Mouse (Mus musculus) hindbrain, embryonic 15.5 days (tissue): ENCODE measurements around the gene Fbxo2. TPM values are rescaled to one million over a fixed set of nuclear protein-coding genes. Genes with fewer than 3 reads are reported as not detected.
"Not testable (repeated sequence)": the region's sequence is repeated elsewhere in the genome, so short reads cannot be mapped to it uniquely, and the experiment has no call there.

Experiments used
- ATAC-seq: fragments of 200-750 bp; cut with Nextera tagmentation; 2 replicates; pipeline ENCODE4 v1.8.0; 2017; ENCODE audit warnings: low read depth, moderate number of reproducible peaks, moderate TSS enrichment; ENCODE audit not compliant: low FRiP score
- H3K27ac ChIP-seq: fragments of 300-500 bp; sonication (generic); replicated peaks from 2 replicates; pipeline ENCODE4 v1.5.1; 2015; ENCODE audit warnings: mild to moderate bottlenecking, inconsistent platforms
- H3K27me3 ChIP-seq: fragments of 300-500 bp; sonication (generic); 2 replicates; pipeline ENCODE4 v1.6.1; 2015; ENCODE audit warnings: control low read depth, inconsistent platforms
- H3K36me3 ChIP-seq: fragments of 300-500 bp; sonication (generic); 2 replicates; pipeline ENCODE4 v1.6.1; 2015; ENCODE audit warnings: control low read depth, inconsistent platforms
- H3K4me1 ChIP-seq: fragments of 300-500 bp; sonication (generic); replicated peaks from 2 replicates; pipeline ENCODE4 v1.6.1; 2015; ENCODE audit warnings: control low read depth, inconsistent platforms
- H3K4me2 ChIP-seq: fragments of 300-500 bp; sonication (generic); 2 replicates; pipeline ENCODE4 v1.6.1; 2015; ENCODE audit warnings: moderate library complexity, mild to moderate bottlenecking, inconsistent platforms
- H3K4me3 ChIP-seq: fragments of 300-500 bp; sonication (generic); 2 replicates; pipeline ENCODE4 v1.5.1; 2015; ENCODE audit warnings: mild to moderate bottlenecking, inconsistent platforms
- H3K9ac ChIP-seq: fragments of 300-500 bp; sonication (generic); 2 replicates; pipeline ENCODE4 v1.6.1; 2015; ENCODE audit warnings: inconsistent platforms
- H3K9me3 ChIP-seq: fragments of 300-500 bp; sonication (generic); 2 replicates; pipeline ENCODE4 v1.6.1; 2016; ENCODE audit warnings: control low read depth, inconsistent platforms
- WGBS: fragments of 180-500 bp; shearing (Covaris S2); methylation state at CpG from one replicate; pipeline ENCODE4 v1.1.7; 2015; 5-methylcytosine and 5-hydroxymethylcytosine counted together
- polyA plus RNA-seq: library from polyadenylated mRNA; unstranded; fragments of >200 nt; fragmentation: Nextera tagmentation; extraction: Ambion mirVana; gene quantifications from 2 replicates; pipeline ENCODE4 v1.2.1, GENCODE M21; 2015

Fbxo2 gene
- polyA plus RNA-seq, 1 experiment from 2014 or later: 23.4 TPM

DNA sequence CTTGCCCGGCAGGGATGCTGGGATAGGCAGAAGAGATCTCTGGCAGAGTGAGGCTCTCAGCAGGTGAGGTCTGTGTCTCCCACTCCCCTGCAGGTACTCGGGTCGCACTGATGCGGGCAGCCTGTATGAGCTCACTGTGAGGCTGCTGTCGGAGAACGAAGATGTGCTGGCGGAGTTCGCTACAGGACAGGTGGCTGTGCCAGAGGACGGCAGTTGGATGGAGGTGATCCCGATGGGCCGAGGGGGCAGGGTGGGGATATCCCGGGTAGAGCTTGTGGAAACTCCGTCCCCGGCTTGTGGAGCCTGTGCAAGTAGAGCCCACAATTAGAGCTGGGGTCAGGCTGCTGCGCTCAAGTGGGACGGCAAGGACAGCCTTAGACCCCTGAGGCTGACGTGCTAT is 5.1 kb downstream of the Fbxo2 start:
- ATAC-seq: no peak
- Histone ChIP-seq H3K36me3 (no peaks in the 10 kb centered on the region), H3K27me3 (peaks cover 57% of the 10 kb centered on the region), H3K4me1 (peaks cover 49% of the 10 kb centered on the region), H3K4me2 (peak overlapping the region; percentile 43; the same call in 1 of the 2 replicates), H3K9ac (no peak overlapping the region), H3K27ac (peak overlapping the region; percentile 81; the same call in 1 of the 2 replicates), H3K4me3 (no peak overlapping the region), H3K9me3 (no peaks in the 10 kb centered on the region)
- WGBS: 9% methylated on average over 17 of the region's 17 CpGs

DNA sequence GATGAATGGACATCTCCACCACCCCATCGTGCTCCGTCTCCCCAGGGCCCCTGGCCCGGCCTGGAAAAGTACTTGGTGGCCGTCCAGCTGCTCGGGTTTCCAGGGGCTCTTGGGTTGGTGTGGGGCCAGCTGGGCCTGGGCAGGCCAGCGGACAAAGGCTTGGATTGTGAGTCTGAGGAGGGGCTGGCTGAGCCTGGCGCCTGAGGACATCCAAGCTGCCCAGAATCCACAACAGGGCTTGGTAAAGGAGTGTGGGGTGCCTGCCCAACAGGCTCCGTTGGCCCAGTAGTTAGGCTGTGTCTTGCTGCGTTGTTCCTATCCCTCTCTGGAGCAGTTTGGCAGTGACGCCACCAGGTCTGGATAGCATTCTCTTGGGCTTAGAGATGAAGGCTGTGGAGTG is 6.0 kb downstream of the Fbxo2 start:
- Histone ChIP-seq H3K4me3 (peak overlapping the region; percentile 4; the same call in 1 of the 2 replicates), H3K36me3 (no peaks in the 10 kb centered on the region), H3K27ac (peak overlapping the region; percentile 81), H3K9me3 (no peaks in the 10 kb centered on the region), H3K9ac (no peak overlapping the region), H3K27me3 (peaks cover 52% of the 10 kb centered on the region), H3K4me2 (peak overlapping the region; percentile 43), H3K4me1 (peaks cover 43% of the 10 kb centered on the region)
- WGBS: 2% methylated on average over 10 of the region's 10 CpGs
- ATAC-seq: peak; percentile 82

DNA sequence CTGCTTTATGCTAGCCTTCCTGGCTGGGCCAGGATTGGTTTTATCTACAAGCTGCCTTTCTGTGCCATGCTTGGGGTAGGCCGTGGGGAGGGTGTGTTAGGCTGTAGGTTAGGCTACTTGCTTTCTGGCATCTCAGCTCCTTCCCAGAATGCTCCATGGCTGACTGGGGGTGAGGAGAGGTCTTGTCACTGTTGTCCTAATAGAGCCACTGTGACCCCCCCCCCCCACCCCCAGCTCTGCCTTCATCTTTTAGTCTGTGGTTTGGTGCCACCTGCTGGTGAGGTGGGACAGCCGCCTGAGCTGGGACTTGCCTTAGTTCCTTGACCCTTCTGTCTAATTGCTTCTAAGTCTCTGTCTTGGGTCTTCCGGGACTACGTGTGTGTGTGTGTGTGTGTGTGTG is 6.6 kb downstream of the Fbxo2 start:
- H3K27me3 ChIP-seq: peaks cover 47% of the 10 kb centered on the region
- 16% methylated on average over 4 of the region's 4 CpGs for WGBS
- H3K9ac ChIP-seq: no peak overlapping the region
- peak overlapping the region; percentile 43 for H3K4me2 ChIP-seq
- H3K36me3 ChIP-seq: no peaks in the 10 kb centered on the region
- ATAC-seq: 0 out of 2 replicates have a peak, but pooled peaks have one; percentile 17
- H3K9me3 ChIP-seq: no peaks in the 10 kb centered on the region
- H3K4me1 ChIP-seq: peaks cover 42% of the 10 kb centered on the region
- H3K27ac ChIP-seq: peak overlapping the region; percentile 81
- H3K4me3 ChIP-seq: peak overlapping the region; percentile 4; the same call in 1 of the 2 replicates

DNA sequence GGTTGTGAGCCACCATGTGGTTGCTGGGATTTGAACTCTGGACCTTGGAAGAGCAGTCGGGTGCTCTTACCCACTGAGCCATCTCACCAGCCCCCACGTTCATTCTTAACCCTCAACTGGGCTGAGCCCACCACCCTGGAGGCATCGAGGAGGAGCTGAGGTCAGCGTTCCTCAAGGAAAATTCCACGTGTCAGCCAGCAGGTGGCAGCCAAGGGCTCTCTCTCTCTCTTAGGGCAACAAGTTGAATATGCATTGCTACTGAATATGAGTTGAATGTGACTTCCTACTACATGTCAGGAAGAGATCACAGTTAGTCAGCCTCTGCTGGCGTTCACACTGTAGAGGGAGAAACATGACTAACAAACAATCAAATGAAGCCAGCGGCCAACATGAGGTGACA is 7.9 kb downstream of the Fbxo2 start:
- no peak overlapping the region for H3K4me3 ChIP-seq
- H3K36me3 ChIP-seq: no peaks in the 10 kb centered on the region
- H3K4me1 ChIP-seq: peaks cover 43% of the 10 kb centered on the region
- H3K4me2 ChIP-seq: no peak overlapping the region
- H3K27me3 ChIP-seq: peaks cover 34% of the 10 kb centered on the region
- H3K9ac ChIP-seq: no peak overlapping the region
- no peaks in the 10 kb centered on the region for H3K9me3 ChIP-seq
- no peak overlapping the region for H3K27ac ChIP-seq
- ATAC-seq: no peak
- 31% methylated on average over 7 of the region's 7 CpGs for WGBS

DNA sequence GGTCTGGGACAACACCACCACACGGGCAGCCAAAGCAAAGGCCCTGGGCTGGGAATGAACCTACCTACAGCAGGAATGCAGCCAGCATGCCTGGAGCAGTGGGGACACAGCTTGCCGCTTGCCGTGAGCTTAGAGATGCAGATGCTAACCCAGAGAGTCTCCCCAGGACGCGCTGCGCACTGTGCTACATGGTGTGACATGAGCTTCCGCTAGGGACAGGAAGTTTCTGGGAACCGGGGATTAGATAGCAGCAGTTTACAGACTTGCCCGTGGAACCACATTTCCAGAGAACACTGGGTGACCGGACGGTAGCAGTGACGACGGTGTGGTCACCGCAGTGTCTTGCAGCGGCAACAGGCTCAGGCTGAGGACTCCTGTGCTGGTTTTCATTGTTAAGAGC is 9.2 kb downstream of the Fbxo2 start:
- WGBS: 34% methylated on average over 15 of the region's 15 CpGs
- no peaks in the 10 kb centered on the region for H3K9me3 ChIP-seq
- peaks cover 48% of the 10 kb centered on the region for H3K4me1 ChIP-seq
- H3K9ac ChIP-seq: no peak overlapping the region
- H3K36me3 ChIP-seq: no peaks in the 10 kb centered on the region
- H3K4me2 ChIP-seq: no peak overlapping the region
- no peak overlapping the region for H3K27ac ChIP-seq
- peaks cover 27% of the 10 kb centered on the region for H3K27me3 ChIP-seq
- no peak for ATAC-seq
- H3K4me3 ChIP-seq: no peak overlapping the region

DNA sequence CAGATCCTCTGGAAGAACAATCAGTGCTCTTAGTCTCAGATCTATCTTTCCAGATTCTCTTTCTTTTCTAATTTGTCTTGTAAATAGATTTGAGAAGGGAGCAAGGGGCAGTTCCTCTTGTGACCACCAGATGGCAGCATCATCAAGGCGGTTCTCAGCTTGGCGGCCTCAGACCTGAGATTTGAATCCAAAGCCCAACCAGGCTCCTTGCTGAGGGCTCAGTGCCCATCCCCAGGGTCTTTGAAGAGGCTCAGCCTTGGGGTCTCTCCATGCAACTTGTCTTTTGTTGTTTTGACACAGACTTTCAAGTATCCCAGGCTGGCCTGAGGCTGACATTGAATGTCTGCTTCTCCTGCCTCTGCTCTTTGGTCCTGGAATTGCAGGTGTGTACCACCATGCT is 10.4 kb downstream of the Fbxo2 start:
- H3K36me3 ChIP-seq: no peaks in the 10 kb centered on the region
- H3K27me3 ChIP-seq: peaks cover 17% of the 10 kb centered on the region; the same call in 1 of the 2 replicates
- no peak overlapping the region for H3K4me2 ChIP-seq
- H3K9me3 ChIP-seq: no peaks in the 10 kb centered on the region
- no peak overlapping the region for H3K9ac ChIP-seq
- H3K4me1 ChIP-seq: peaks cover 45% of the 10 kb centered on the region
- 0% methylated on average over 2 of the region's 2 CpGs for WGBS
- no peak overlapping the region for H3K4me3 ChIP-seq
- no peak for ATAC-seq
- no peak overlapping the region for H3K27ac ChIP-seq

DNA sequence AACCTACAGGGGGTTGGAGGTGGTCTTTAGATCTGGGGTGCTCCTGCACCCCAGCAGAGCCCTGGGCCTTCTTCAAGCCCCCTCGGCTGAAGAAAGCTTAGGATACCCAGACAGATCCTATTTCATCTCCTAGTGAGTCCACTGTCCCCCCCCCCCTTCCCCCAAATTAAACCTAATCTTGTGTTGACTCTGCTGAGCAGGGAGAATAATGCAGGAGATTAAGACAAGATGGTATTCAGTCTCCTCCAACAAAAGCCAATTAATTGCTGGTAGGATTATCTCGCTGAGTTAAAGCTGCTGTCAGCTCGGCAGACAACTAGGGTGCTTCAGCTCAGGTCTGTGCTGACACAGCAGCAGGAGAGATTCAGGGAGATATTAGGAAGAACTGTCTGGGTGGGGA is 10.8 kb downstream of the Fbxo2 start:
- Histone ChIP-seq H3K4me3 (no peak overlapping the region), H3K27ac (no peak overlapping the region), H3K4me2 (no peak overlapping the region), H3K9me3 (no peaks in the 10 kb centered on the region), H3K27me3 (peaks cover 15% of the 10 kb centered on the region; the same call in 1 of the 2 replicates), H3K36me3 (no peaks in the 10 kb centered on the region), H3K4me1 (peaks cover 45% of the 10 kb centered on the region), H3K9ac (no peak overlapping the region)
- ATAC-seq: no peak
- 43% methylated on average over 3 of the region's 3 CpGs for WGBS

DNA sequence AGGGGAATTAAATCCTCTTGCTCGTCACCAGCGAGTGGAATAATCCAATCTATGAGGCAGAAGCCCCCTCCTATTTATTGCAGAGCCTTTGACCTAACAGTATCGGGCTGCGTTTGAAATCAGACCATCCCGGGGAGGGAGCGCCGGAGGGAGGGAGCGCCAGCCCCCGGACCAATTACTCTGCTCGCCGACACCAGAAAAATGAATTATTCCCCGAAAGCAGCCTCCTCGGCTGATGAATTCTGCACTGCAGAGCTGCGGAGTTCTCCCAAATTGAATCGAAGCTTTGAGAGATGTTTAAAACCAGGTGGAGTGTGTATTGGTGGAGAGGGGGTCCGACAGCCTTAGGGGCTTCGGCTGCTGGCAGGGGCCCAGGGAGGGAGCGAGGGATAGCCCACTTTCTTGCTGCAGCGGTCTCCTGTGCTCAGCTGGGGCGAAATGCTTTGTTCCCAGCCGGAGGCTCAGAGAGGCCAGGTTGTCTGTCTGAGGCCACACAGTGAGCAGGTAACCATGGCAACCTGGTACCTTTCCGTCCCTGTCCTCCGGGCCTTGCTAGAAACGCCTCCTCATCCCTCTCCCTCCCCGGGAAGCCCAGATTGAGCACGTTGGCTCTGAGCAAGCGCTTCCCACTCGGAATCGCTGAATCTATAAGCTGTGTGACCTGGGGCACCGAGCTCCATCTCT is 13.5 kb downstream of the Fbxo2 start:
- peaks cover 34% of the 10 kb centered on the region for H3K4me1 ChIP-seq
- WGBS: under 1% methylated on average over 30 of the region's 30 CpGs
- no peaks in the 10 kb centered on the region for H3K36me3 ChIP-seq
- peak; percentile 53; the same call in 1 of the 2 replicates for ATAC-seq
- peaks cover 7% of the 10 kb centered on the region; the same call in 1 of the 2 replicates for H3K27me3 ChIP-seq
- peak overlapping the region; percentile 30; the same call in 1 of the 2 replicates for H3K9ac ChIP-seq
- no peaks in the 10 kb centered on the region for H3K9me3 ChIP-seq
- H3K4me2 ChIP-seq: peak overlapping the region; percentile 49
- peak overlapping the region; percentile 28 for H3K4me3 ChIP-seq
- peak overlapping the region; percentile 79 for H3K27ac ChIP-seq

DNA sequence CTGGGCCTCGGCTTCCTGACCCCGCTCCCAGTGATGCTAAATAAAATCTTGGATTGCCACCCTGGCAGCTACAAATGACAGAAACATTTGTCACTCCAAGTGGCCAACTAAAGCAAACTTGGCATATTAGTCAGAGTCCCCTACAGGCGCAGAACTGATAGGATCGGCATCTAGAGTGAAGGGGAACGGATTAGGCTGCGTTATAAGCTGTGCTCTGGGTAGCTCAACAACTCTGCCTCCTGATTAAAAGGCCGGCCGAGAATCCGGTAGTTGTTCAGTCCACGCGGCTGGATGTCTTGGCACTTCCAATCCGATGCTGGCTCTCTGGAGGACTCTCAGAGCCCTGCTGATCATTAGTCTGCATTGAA is 14.1 kb downstream of the Fbxo2 start:
- no peak for ATAC-seq
- H3K4me1 ChIP-seq: peaks cover 32% of the 10 kb centered on the region
- H3K4me2 ChIP-seq: peak overlapping the region; percentile 49
- 13% methylated on average over 12 of the region's 12 CpGs for WGBS
- H3K4me3 ChIP-seq: no peak overlapping the region
- no peaks in the 10 kb centered on the region for H3K9me3 ChIP-seq
- H3K9ac ChIP-seq: no peak overlapping the region
- no peaks in the 10 kb centered on the region for H3K36me3 ChIP-seq
- H3K27me3 ChIP-seq: peaks cover 6% of the 10 kb centered on the region; the same call in 1 of the 2 replicates
- H3K27ac ChIP-seq: peak overlapping the region; percentile 79

DNA sequence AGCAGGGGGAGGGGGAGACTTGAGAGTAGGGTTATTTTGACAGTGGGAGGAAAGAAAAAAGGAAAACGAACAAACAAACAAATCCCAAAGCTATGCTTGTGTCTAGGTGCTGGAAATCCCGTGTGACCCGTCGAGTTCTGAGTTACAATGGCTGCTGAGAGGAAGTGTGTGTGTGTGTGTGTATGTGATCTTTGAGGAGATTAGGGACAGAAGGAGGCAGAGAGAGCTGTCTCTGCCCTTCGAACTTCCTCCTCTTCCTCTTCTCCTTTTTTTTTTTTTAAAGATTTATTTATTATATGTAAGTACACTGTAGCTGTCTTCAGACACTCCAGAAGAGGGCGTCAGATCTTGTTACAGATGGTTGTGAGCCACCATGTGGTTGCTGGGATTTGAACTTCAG is 16.2 kb downstream of the Fbxo2 start:
- not testable (repeated sequence) for H3K4me3 ChIP-seq, H3K4me2 ChIP-seq, H3K27ac ChIP-seq, H3K27me3 ChIP-seq, H3K36me3 ChIP-seq, H3K9me3 ChIP-seq, H3K9ac ChIP-seq, ATAC-seq
- WGBS: 76% methylated on average over 5 of the region's 6 CpGs
- peaks cover 28% of the 10 kb centered on the region for H3K4me1 ChIP-seq

DNA sequence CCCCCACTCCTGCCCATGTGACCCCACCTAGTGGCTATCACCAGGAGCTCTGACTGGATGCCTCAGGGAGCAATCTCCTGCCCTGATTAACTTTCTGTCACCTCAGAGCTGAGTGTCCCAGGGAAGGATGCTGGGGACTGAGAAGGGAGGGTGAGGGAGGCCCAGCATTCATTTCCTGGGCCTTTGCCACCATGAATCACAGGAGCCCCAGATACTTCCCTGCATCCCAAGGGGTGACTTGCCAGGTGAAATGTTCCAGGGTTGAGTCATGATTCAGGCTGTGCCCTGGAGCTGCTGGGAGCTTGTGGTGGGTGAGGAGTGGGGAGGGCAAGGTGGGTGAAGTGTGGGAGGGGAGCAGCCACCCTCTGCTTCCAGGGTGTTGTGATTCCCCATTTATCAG is 17.3 kb downstream of the Fbxo2 start:
- Histone ChIP-seq H3K9me3 (no peaks in the 10 kb centered on the region), H3K36me3 (no peaks in the 10 kb centered on the region), H3K27me3 (no peaks in the 10 kb centered on the region), H3K27ac (no peak overlapping the region), H3K4me3 (no peak overlapping the region), H3K4me2 (no peak overlapping the region), H3K4me1 (peaks cover 33% of the 10 kb centered on the region), H3K9ac (no peak overlapping the region)
- ATAC-seq: no peak

DNA sequence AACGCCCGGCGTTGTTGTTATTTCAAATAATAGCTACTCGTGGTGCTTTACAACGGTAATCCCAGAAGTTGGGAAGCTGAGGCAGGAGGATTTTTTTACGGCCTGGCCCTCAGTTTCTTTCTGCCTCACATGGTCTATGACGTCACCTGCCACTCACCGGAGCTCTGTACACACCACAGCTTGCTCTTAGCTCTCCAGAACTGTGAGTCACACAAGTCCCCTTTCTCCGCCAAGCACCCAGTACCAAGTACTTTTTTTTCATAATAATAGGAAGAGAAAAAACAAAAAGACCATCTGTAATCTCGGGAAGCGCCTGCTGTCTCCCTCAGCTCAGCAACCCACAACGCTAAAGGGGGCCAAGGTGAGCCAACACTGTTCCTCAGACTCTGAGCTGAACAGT is 21.1 kb downstream of the Fbxo2 start:
- peaks cover 13% of the 10 kb centered on the region; the same call in 1 of the 2 replicates for H3K4me1 ChIP-seq
- H3K4me3 ChIP-seq: no peak overlapping the region
- no peaks in the 10 kb centered on the region for H3K36me3 ChIP-seq
- no peak overlapping the region for H3K27ac ChIP-seq
- no peaks in the 10 kb centered on the region for H3K27me3 ChIP-seq
- no peak overlapping the region for H3K4me2 ChIP-seq
- H3K9ac ChIP-seq: no peak overlapping the region
- no peak for ATAC-seq
- WGBS: 88% methylated on average over 12 of the region's 12 CpGs
- H3K9me3 ChIP-seq: no peaks in the 10 kb centered on the region

DNA sequence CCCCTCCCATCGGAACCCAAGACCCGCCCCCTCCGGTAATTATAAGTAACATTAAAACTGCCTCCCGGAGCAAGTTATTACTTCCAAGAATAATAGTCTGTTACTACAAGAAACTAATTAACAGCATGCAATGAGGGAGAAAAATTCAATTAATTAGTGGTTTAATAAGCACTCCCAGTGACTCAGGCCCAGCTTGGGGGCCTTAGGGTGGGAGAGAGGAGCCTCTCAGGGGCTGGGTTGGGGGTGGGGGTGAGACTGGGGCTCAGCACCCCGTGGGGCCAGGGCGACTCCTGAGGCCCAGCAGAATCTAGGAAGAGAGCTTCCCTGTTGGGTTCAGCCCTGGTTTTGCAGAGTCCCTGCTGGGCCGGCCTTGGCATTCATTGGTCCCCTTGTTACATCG is 21.9 kb downstream of the Fbxo2 start:
- Histone ChIP-seq H3K27me3 (no peaks in the 10 kb centered on the region), H3K4me1 (peaks cover 13% of the 10 kb centered on the region; the same call in 1 of the 2 replicates), H3K9me3 (no peaks in the 10 kb centered on the region), H3K36me3 (no peaks in the 10 kb centered on the region), H3K9ac (no peak overlapping the region), H3K4me3 (no peak overlapping the region), H3K27ac (no peak overlapping the region), H3K4me2 (no peak overlapping the region)
- ATAC-seq: peak; percentile 32; the same call in 1 of the 2 replicates
- WGBS: 25% methylated on average over 8 of the region's 8 CpGs
